Mouse (Mus musculus) frontal cortex, postnatal 36 days (tissue): ENCODE data around the gene Rasa2.
A peak's percentile ranks its signal among the peaks of the same experiment; 100 is the strongest.
"Not testable (repeated sequence)": the region's sequence is repeated elsewhere in the genome, so short reads cannot be mapped to it uniquely, and the experiment has no call there.

Source experiments
- DNase-seq, 2 experiments: peaks; one replicate each; pipeline ENCODE4 v3.0.0; 2022; ENCODE audit warnings: low spot score in 2 of 2

The Rasa2 gene

GRCm38 (mm10) chr9:96589346-96589745, 42.1 kb downstream of the Rasa2 start:
- no peak for DNase-seq

- no peak for DNase-seq
These were observed 47.9 kb downstream of the Rasa2 start for GRCm38 (mm10) chr9:96583496-96583895.

GRCm38 (mm10) chr9:96583076-96583475, 48.3 kb downstream of the Rasa2 start:
- no peak for DNase-seq

- DNase-seq, result no peak
These were observed 53.2 kb downstream of the Rasa2 start for GRCm38 (mm10) chr9:96578190-96578589.

GRCm38 (mm10) chr9:96577674-96578073, 53.7 kb downstream of the Rasa2 start:
- DNase-seq, result no peak

- no peak for DNase-seq
These were observed 58.2 kb downstream of the Rasa2 start for GRCm38 (mm10) chr9:96573252-96573651.

GRCm38 (mm10) chr9:96572754-96573153, 58.7 kb downstream of the Rasa2 start:
- no peak for DNase-seq

- DNase-seq, result no peak
These were observed 64.9 kb downstream of the Rasa2 start for GRCm38 (mm10) chr9:96566470-96566996.

GRCm38 (mm10) chr9:96563501-96563900, 67.9 kb downstream of the Rasa2 start:
- no peak for DNase-seq

GRCm38 (mm10) chr9:96559148-96559547, 72.3 kb downstream of the Rasa2 start:
- no peak for DNase-seq

GRCm38 (mm10) chr9:96558594-96558993, 72.8 kb downstream of the Rasa2 start:
- no peak for DNase-seq

- no peak for DNase-seq
These were observed 77.3 kb downstream of the Rasa2 start for GRCm38 (mm10) chr9:96554095-96554494.

- DNase-seq, result peak in 1 of 2 experiments; percentile 49
These were observed 86.0 kb downstream of the Rasa2 start for GRCm38 (mm10) chr9:96545410-96545809.

GRCm38 (mm10) chr9:96543643-96544640, 87.5 kb downstream of the Rasa2 start:
- DNase-seq, result peak in 1 of 2 experiments; percentile 30

GRCm38 (mm10) chr9:96538916-96539315, 92.5 kb downstream of the Rasa2 start:
- no peak for DNase-seq

GRCm38 (mm10) chr9:96537615-96537919, 93.8 kb downstream of the Rasa2 start:
- no peak for DNase-seq

GRCm38 (mm10) chr9:96536895-96537614, 94.4 kb downstream of the Rasa2 start:
- DNase-seq, result peak in 1 of 2 experiments; percentile 39

GRCm38 (mm10) chr9:96536093-96536492, 95.3 kb downstream of the Rasa2 start:
- DNase-seq, result not testable (repeated sequence)

GRCm38 (mm10) chr9:96535431-96535830, 96.0 kb downstream of the Rasa2 start:
- no peak for DNase-seq

GRCm38 (mm10) chr9:96534256-96534655, 97.2 kb downstream of the Rasa2 start:
- DNase-seq, result no peak

- no peak for DNase-seq
These were observed 97.9 kb downstream of the Rasa2 start for GRCm38 (mm10) chr9:96533476-96533875.

- DNase-seq, result no peak
These were observed 98.9 kb downstream of the Rasa2 start for GRCm38 (mm10) chr9:96532531-96532930.
